Mouse (Mus musculus): Measurements from ENCODE around the gene Rnf157. TPM values are rescaled to one million over a fixed set of nuclear protein-coding genes. Genes with fewer than 3 reads are reported as not detected.

Gene Rnf157
- total RNA-seq, 1 experiment: 3.7 TPM

GRCm38 (mm10) chr11:116347955-116348354, 64.9 kb downstream of the Rnf157 start:
- H3K4me3 ChIP-seq (ENCODE audit: insufficient read depth in 1 of 2, low read depth in 1 of 2, low read length in 2 of 2, poor library complexity in 1 of 2, severe bottlenecking in 1 of 2): no peak overlapping the region
- no peak overlapping the region for H3K27ac ChIP-seq (ENCODE audit: insufficient read depth, low read depth, low read length, poor library complexity, severe bottlenecking)
- peaks cover 0 to 6% of the 10 kb centered on the region in 2 experiments; a peak in 1 of 4 replicates for H3K4me1 ChIP-seq (ENCODE audit: control insufficient read depth in 2 of 2, insufficient read depth in 2 of 2, low read length in 2 of 2, poor library complexity in 1 of 2)
- no peaks in the 10 kb centered on the region; the same call in 1 of the 2 replicates for H3K36me3 ChIP-seq (ENCODE audit: control insufficient read depth, insufficient read depth, low read length, poor library complexity, severe bottlenecking)
- H3K9ac ChIP-seq (ENCODE audit: insufficient read depth, low read depth, low read length, poor library complexity, severe bottlenecking): no peak overlapping the region
- no peaks in the 10 kb centered on the region for H3K9me3 ChIP-seq (ENCODE audit: control insufficient read depth, insufficient read depth, low read depth, low read length)
- in situ Hi-C loops (cut with MboI; ENCODE audit: low sequenced_read_pairs in 2 of 2, unreplicated experiment in 2 of 2): no loop called here
- TF ChIP-seq ZC3H11A (IDR thresholded peaks at IDR 0.05; ENCODE audit: borderline replicate concordance, low read depth, low read length) (no peak), MAFK (IDR thresholded peaks at IDR 0.05; ENCODE audit: insufficient read depth, low read depth, low read length) (no peak), CHD2 (IDR thresholded peaks at IDR 0.05; ENCODE audit: low read depth, low read length) (no peak), HCFC1 (IDR thresholded peaks at IDR 0.05; ENCODE audit: borderline replicate concordance, insufficient read depth, low read length) (no peak), ZNF384 (IDR thresholded peaks at IDR 0.05; ENCODE audit: low read depth, low read length) (no peak)
- DNase-seq (ENCODE audit: low read depth, low spot score): no peak

GRCm38 (mm10) chr11:116347012-116347411, 65.8 kb downstream of the Rnf157 start:
- H3K27ac ChIP-seq (ENCODE audit: insufficient read depth, low read depth, low read length, poor library complexity, severe bottlenecking): no peak overlapping the region
- no peaks in the 10 kb centered on the region; the same call in 1 of the 2 replicates for H3K36me3 ChIP-seq (ENCODE audit: control insufficient read depth, insufficient read depth, low read length, poor library complexity, severe bottlenecking)
- H3K9ac ChIP-seq (ENCODE audit: insufficient read depth, low read depth, low read length, poor library complexity, severe bottlenecking): no peak overlapping the region
- peaks cover 0 to 12% of the 10 kb centered on the region in 2 experiments; a peak in 1 of 4 replicates for H3K4me1 ChIP-seq (ENCODE audit: control insufficient read depth in 2 of 2, insufficient read depth in 2 of 2, low read length in 2 of 2, poor library complexity in 1 of 2)
- no peaks in the 10 kb centered on the region for H3K9me3 ChIP-seq (ENCODE audit: control insufficient read depth, insufficient read depth, low read depth, low read length)
- no peak for DNase-seq (ENCODE audit: low read depth, low spot score)
- TF ChIP-seq MAFK (IDR thresholded peaks at IDR 0.05; ENCODE audit: insufficient read depth, low read depth, low read length) (no peak), CHD2 (IDR thresholded peaks at IDR 0.05; ENCODE audit: low read depth, low read length) (no peak), ZC3H11A (IDR thresholded peaks at IDR 0.05; ENCODE audit: borderline replicate concordance, low read depth, low read length) (no peak), HCFC1 (IDR thresholded peaks at IDR 0.05; ENCODE audit: borderline replicate concordance, insufficient read depth, low read length) (no peak), ZNF384 (IDR thresholded peaks at IDR 0.05; ENCODE audit: low read depth, low read length) (no peak)
- in situ Hi-C loops (cut with MboI; ENCODE audit: low sequenced_read_pairs in 2 of 2, unreplicated experiment in 2 of 2): no loop called here
- no peak overlapping the region for H3K4me3 ChIP-seq (ENCODE audit: insufficient read depth in 1 of 2, low read depth in 1 of 2, low read length in 2 of 2, poor library complexity in 1 of 2, severe bottlenecking in 1 of 2)

- Histone ChIP-seq H3K4me1 (ENCODE audit: control insufficient read depth in 2 of 2, insufficient read depth in 2 of 2, low read length in 2 of 2, poor library complexity in 1 of 2) (peaks cover 0 to 12% of the 10 kb centered on the region in 2 experiments; a peak in 1 of 4 replicates), H3K27ac (ENCODE audit: insufficient read depth, low read depth, low read length, poor library complexity, severe bottlenecking) (no peak overlapping the region), H3K9me3 (ENCODE audit: control insufficient read depth, insufficient read depth, low read depth, low read length) (no peaks in the 10 kb centered on the region), H3K4me3 (ENCODE audit: insufficient read depth in 1 of 2, low read depth in 1 of 2, low read length in 2 of 2, poor library complexity in 1 of 2, severe bottlenecking in 1 of 2) (no peak overlapping the region), H3K36me3 (ENCODE audit: control insufficient read depth, insufficient read depth, low read length, poor library complexity, severe bottlenecking) (no peaks in the 10 kb centered on the region; the same call in 1 of the 2 replicates), H3K9ac (ENCODE audit: insufficient read depth, low read depth, low read length, poor library complexity, severe bottlenecking) (no peak overlapping the region)
- in situ Hi-C loops (cut with MboI; ENCODE audit: low sequenced_read_pairs in 2 of 2, unreplicated experiment in 2 of 2): no loop called here
- TF ChIP-seq ZC3H11A (IDR thresholded peaks at IDR 0.05; ENCODE audit: borderline replicate concordance, low read depth, low read length) (no peak), ZNF384 (IDR thresholded peaks at IDR 0.05; ENCODE audit: low read depth, low read length) (no peak), HCFC1 (IDR thresholded peaks at IDR 0.05; ENCODE audit: borderline replicate concordance, insufficient read depth, low read length) (no peak), CHD2 (IDR thresholded peaks at IDR 0.05; ENCODE audit: low read depth, low read length) (no peak), MAFK (IDR thresholded peaks at IDR 0.05; ENCODE audit: insufficient read depth, low read depth, low read length) (no peak)
- no peak for DNase-seq (ENCODE audit: low read depth, low spot score)
Observed at GRCm38 (mm10) chr11:116342069-116342791, 70.6 kb downstream of the Rnf157 start.

- Histone ChIP-seq H3K9ac (ENCODE audit: insufficient read depth, low read depth, low read length, poor library complexity, severe bottlenecking) (no peak overlapping the region), H3K36me3 (ENCODE audit: control insufficient read depth, insufficient read depth, low read length, poor library complexity, severe bottlenecking) (no peaks in the 10 kb centered on the region), H3K27ac (ENCODE audit: insufficient read depth, low read depth, low read length, poor library complexity, severe bottlenecking) (no peak overlapping the region), H3K4me3 (ENCODE audit: insufficient read depth in 1 of 2, low read depth in 1 of 2, low read length in 2 of 2, poor library complexity in 1 of 2, severe bottlenecking in 1 of 2) (no peak overlapping the region), H3K9me3 (ENCODE audit: control insufficient read depth, insufficient read depth, low read depth, low read length) (no peaks in the 10 kb centered on the region), H3K4me1 (ENCODE audit: control insufficient read depth in 2 of 2, insufficient read depth in 2 of 2, low read length in 2 of 2, poor library complexity in 1 of 2) (peaks cover 2 to 22% of the 10 kb centered on the region in 2 experiments; a peak in 3 of 4 replicates)
- in situ Hi-C loops (cut with MboI; ENCODE audit: low sequenced_read_pairs in 2 of 2, unreplicated experiment in 2 of 2): no loop called here
- TF ChIP-seq ZC3H11A (IDR thresholded peaks at IDR 0.05; ENCODE audit: borderline replicate concordance, low read depth, low read length) (no peak), HCFC1 (IDR thresholded peaks at IDR 0.05; ENCODE audit: borderline replicate concordance, insufficient read depth, low read length) (no peak), ZNF384 (IDR thresholded peaks at IDR 0.05; ENCODE audit: low read depth, low read length) (no peak), CHD2 (IDR thresholded peaks at IDR 0.05; ENCODE audit: low read depth, low read length) (no peak), MAFK (IDR thresholded peaks at IDR 0.05; ENCODE audit: insufficient read depth, low read depth, low read length) (no peak)
- no peak for DNase-seq (ENCODE audit: low read depth, low spot score)
Observed at GRCm38 (mm10) chr11:116337531-116337930, 75.3 kb downstream of the Rnf157 start.

Measured in ES-E14 (cell line).